Mouse (Mus musculus) heart, adult 2 months (tissue): ENCODE data around the gene Dgat2.
A peak's percentile ranks its signal among the peaks of the same experiment; 100 is the strongest.

Experiments used
- CTCF ChIP-seq: fragments of 200-600 bp; IDR thresholded peaks from 2 replicates; pipeline ENCODE4 v1.8.1; 2022; ENCODE audit warnings: antibody characterized with exemption, mild to moderate bottlenecking, moderate library complexity
- POLR2A ChIP-seq: fragments of 200-500 bp; IDR thresholded peaks from 2 replicates; pipeline ENCODE4 v1.6.1; 2011; ENCODE audit warnings: mild to moderate bottlenecking, low read depth, low read length, control low read depth; ENCODE audit not compliant: insufficient read depth

DNA sequence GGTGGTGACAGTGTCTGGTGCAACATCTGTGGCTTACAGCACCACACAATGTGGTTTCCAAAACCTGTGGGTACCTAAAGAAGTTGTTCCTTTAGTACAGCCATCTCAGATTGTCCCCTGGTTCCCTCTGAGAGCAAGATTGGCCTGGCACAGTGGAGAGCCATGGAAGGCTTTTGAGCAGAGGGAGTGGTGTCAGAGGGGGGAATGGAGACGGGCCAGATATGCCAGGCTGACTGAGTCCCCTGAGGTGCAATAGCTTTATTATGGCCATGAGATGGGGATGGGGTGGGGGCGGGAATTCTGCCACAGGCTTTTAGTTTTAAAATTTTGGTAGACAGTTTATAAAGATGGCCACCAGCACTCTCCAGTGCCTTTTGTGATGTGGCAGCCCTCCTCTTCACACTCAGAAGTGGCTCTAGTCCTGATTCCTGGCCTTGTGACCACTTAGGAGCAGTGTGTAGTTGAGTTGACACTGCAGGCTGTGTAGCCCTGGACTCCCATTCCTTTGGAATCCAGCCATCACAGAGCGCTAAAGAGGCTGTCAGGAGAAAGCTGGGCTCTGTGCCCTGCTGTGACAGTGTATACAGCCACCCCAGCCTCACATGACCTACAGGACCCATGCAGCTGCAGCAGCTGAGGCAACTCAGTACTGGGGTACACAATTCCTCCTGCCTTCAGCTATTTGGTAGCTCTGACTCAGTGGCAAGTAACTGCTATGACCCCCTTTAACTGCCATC lies 35.0 kb upstream of the Dgat2 start:
- TF ChIP-seq CTCF (no peak), POLR2A (0 out of 2 replicates have a peak, but pooled peaks have one; percentile 29)
